Comparison of ENCODE assay signal across 9 mouse cellular contexts in the genomic region with DNA sequence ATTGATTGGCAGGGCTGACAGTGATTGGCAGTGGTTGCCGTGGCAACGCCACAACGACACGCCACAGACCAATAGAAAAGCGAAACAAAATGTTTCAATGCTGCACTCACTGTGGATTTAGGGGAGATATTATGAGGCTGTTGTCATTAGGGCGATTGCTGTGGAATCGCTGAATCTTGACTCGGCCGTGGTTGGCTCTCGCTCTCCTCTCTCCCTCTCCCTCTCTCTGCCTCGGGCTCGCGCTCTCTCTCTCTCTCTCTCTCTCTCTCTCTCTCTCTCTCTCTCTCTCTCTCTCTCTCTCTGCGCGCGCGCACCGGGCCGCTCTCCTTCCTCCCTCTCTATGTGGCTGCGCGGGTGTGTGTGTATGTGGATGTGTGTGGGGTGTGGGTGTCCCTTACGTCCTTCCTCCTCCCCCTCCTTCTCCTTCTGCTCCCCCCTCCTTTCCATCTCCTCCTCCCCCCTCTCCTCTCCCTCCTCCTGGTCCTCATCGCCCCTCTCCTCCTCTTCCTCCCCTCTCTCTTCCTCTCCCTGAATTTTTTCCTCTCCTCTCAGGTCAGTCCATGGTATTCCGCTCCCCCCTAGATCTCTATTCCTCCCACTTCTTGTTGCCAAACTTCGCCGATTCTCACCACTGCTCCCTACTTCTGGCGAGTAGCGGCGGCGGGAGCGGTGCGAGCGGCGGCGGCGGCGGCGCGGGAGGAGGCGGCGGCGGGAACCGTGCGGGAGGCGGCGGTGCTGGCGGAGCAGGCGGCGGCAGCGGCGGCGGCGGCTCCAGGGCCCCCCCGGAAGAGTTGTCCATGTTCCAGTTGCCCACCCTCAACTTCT. TPM values are rescaled to one million over a fixed set of nuclear protein-coding genes. Genes with fewer than 3 reads are reported as not detected.
DNase-seq lines count a peak whose midpoint lies in the region; ATAC-seq and TF ChIP-seq lines count a peak whose summit lies in the region.
"Had no signal": no experiment of that assay in that cellular context is flagged by ENCODE, and none has a peak within 500 bp of the region (broad histone marks: within the 10 kb centered on the region; RNA-seq: fewer than 3 reads in every experiment).

No protein-coding gene starts in this region.

- no peak for TF ChIP-seq CTCF in gastrocnemius, adult 2 months (IDR thresholded peaks at IDR 0.05)
- no peak for TF ChIP-seq CTCF in ES-Bruce4 (IDR thresholded peaks at IDR 0.05; ENCODE audit: low read depth, low read length)

- peak; percentile 77 for ATAC-seq in forebrain, embryonic 16.5 days
- ATAC-seq in megakaryocyte-erythroid progenitor cell, adult 5-6 weeks (replicated peaks; ENCODE audit: low FRiP score, low TSS enrichment, poor library complexity, severe bottlenecking), result no peak

- intact Hi-C loops in gastrocnemius, adult 2 months (cut with DNase I), result no loop called here

- no peak for DNase-seq in gastrocnemius, adult 2 months
- DNase-seq in gastrocnemius, adult 18-20 months (ENCODE audit: low spot score), result no peak
- peak; percentile 71 for DNase-seq in midbrain, embryonic 10.5 days (ENCODE audit: low spot score)
- DNase-seq in spleen, postnatal 4 days (ENCODE audit: low spot score in 2 of 2), result no peak
- no peak for DNase-seq in thymus, adult 18-20 months

- H3K4me1 ChIP-seq in ES-Bruce4 (ENCODE audit: control insufficient read depth, insufficient read depth, low read length), result no peaks in the 10 kb centered on the region
- H3K4me1 ChIP-seq in forebrain, embryonic 16.5 days (replicated peaks; ENCODE audit: control insufficient read depth, insufficient read depth, low read length), result peaks cover 36% of the 10 kb centered on the region
- peaks cover 88% of the 10 kb centered on the region for H3K4me1 ChIP-seq in midbrain, embryonic 10.5 days

- WGBS in forebrain, embryonic 16.5 days, result under 1% methylated on average over 39 of the region's 54 CpGs
- WGBS in midbrain, embryonic 10.5 days, result under 1% methylated on average over 51 of the region's 54 CpGs

- peak overlapping the region; percentile 60 for H3K4me3 ChIP-seq in gastrocnemius, adult 2 months
- peak overlapping the region; percentile 39 for H3K4me3 ChIP-seq in ES-Bruce4 (ENCODE audit: low read depth, low read length)
- peak overlapping the region; percentile 48 for H3K4me3 ChIP-seq in forebrain, embryonic 16.5 days (replicated peaks; ENCODE audit: low read length)
- H3K4me3 ChIP-seq in midbrain, embryonic 10.5 days, result peak overlapping the region; percentile 56
- H3K4me3 ChIP-seq: myocyte had no signal

- H3K36me3 ChIP-seq in ES-Bruce4 (ENCODE audit: control insufficient read depth, insufficient read depth, low read length, poor library complexity, severe bottlenecking), result no peaks in the 10 kb centered on the region
- no peaks in the 10 kb centered on the region for H3K36me3 ChIP-seq in forebrain, embryonic 16.5 days (ENCODE audit: control insufficient read depth, insufficient read depth)
- no peaks in the 10 kb centered on the region for H3K36me3 ChIP-seq in midbrain, embryonic 10.5 days

- no peak overlapping the region for H3K9ac ChIP-seq in ES-Bruce4 (ENCODE audit: low read depth, poor library complexity, severe bottlenecking)
- peak overlapping the region; percentile 60 for H3K9ac ChIP-seq in forebrain, embryonic 16.5 days (replicated peaks; ENCODE audit: low read depth, low read length)

- peaks cover 54% of the 10 kb centered on the region for H3K27me3 ChIP-seq in ES-Bruce4 (ENCODE audit: control insufficient read depth, insufficient read depth, low read length, poor library complexity, severe bottlenecking)
- peaks cover 53% of the 10 kb centered on the region for H3K27me3 ChIP-seq in forebrain, embryonic 16.5 days (replicated peaks; ENCODE audit: control insufficient read depth, insufficient read depth, low read length)
- peaks cover 100% of the 10 kb centered on the region for H3K27me3 ChIP-seq in midbrain, embryonic 10.5 days (ENCODE audit: low read depth, poor library complexity, severe bottlenecking)

- peak overlapping the region; percentile 72 for H3K4me2 ChIP-seq in forebrain, embryonic 16.5 days (ENCODE audit: low read length)

- no peaks in the 10 kb centered on the region for H3K9me3 ChIP-seq in ES-Bruce4 (replicated peaks; ENCODE audit: control insufficient read depth, insufficient read depth, low read length, poor library complexity, severe bottlenecking)
- no peaks in the 10 kb centered on the region for H3K9me3 ChIP-seq in forebrain, embryonic 16.5 days (ENCODE audit: control insufficient read depth, low read length)
- H3K9me3 ChIP-seq in midbrain, embryonic 10.5 days (replicated peaks), result no peaks in the 10 kb centered on the region

- no peak for TF ChIP-seq EP300 in ES-Bruce4 (IDR thresholded peaks at IDR 0.05; ENCODE audit: insufficient read depth, low read depth, low read length)

- H3K27ac ChIP-seq in gastrocnemius, adult 2 months, result no peak overlapping the region
- H3K27ac ChIP-seq in ES-Bruce4 (ENCODE audit: insufficient read depth, low read length), result no peak overlapping the region
- H3K27ac ChIP-seq in forebrain, embryonic 16.5 days (ENCODE audit: low read length), result peak overlapping the region; percentile 75
- H3K27ac ChIP-seq in midbrain, embryonic 10.5 days (replicated peaks), result peak overlapping the region; percentile 81

- TF ChIP-seq POLR2A in ES-Bruce4 (IDR thresholded peaks at IDR 0.05; ENCODE audit: insufficient read depth, low read length), result no peak

RNA-seq across cellular contexts. Expression of a gene that starts 7.5 kb away (rescaled TPM):
- not detected for total RNA-seq in gastrocnemius, adult 2 months (2021)
- total RNA-seq in gastrocnemius, adult 18-20 months (2021), result not detected
- 0.26 TPM in 1 of 2 replicates, not detected in the other for polyA plus RNA-seq in ES-Bruce4 (2011; ENCODE audit: insufficient read depth, insufficient read length, low read depth, missing spikeins)
- 15.6 and 17.6 TPM in 2 replicates for polyA plus RNA-seq in forebrain, embryonic 16.5 days (2015; fragmentation: Nextera tagmentation; extraction: Ambion mirVana)
- 4.0 and 7.9 TPM in 2 replicates for polyA plus RNA-seq in midbrain, embryonic 10.5 days (2016; fragmentation: Nextera tagmentation; extraction: Ambion mirVana)
- not detected in 2 replicates for total RNA-seq in megakaryocyte-erythroid progenitor cell, adult 5-6 weeks (2014; fragmentation: Nextera tagmentation)
- total RNA-seq in megakaryocyte-erythroid progenitor cell, adult 5-6 weeks (2017), result not detected in 2 replicates
- polyA plus RNA-seq: myocyte had no signal

Comparison
In these comparisons a context has a peak if more than half of its experiments do, and no peak if none do; other contexts are left out.
1. H3K27ac ChIP-seq: peak in forebrain, embryonic 16.5 days (single experiment) and midbrain, embryonic 10.5 days (single experiment); none in gastrocnemius, adult 2 months (single experiment) and ES-Bruce4 (single experiment).
2. Peak in every context shown above with its lines, with median percentiles within 50 percentile points of each other: H3K4me3 ChIP-seq.